Mouse (Mus musculus): ENCODE measurements around the gene Ccer2.

DNA sequence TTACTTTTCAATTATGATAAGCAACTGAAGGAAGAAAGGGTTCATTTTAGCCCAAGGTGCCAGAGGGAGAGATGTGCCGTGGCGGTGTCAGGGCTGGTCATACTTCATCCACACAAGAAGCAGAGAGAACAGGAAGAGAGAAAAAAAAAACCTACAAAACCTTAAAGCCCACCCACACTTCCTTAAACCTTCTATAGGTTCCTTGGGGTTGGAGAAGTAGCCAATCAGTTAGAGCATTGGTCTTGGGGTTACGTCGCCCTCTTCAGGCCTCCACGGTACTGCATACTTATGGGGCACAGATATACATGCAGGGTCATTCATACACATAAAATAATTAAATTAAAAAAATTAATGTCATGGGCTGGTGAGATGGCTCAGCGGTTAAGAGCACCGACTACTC lies 33.9 kb upstream of the Ccer2 start:
- no peak for TF ChIP-seq CTCF (IDR thresholded peaks at IDR 0.05; ENCODE audit: borderline replicate concordance, control insufficient read depth, extremely low read depth, insufficient read depth, low read length, poor library complexity)
- no peak for TF ChIP-seq POLR2A (IDR thresholded peaks at IDR 0.05; ENCODE audit: control insufficient read depth, extremely low read depth, insufficient read depth, low read length, poor library complexity)
